ENCODE assay signal across 16 mouse cellular contexts in genomic region chr3:88201640-88202039, GRCm38 (mm10). TPM values are rescaled to one million over a fixed set of nuclear protein-coding genes. Genes with fewer than 3 reads are reported as not detected.
DNase-seq lines count a peak whose midpoint lies in the region; ATAC-seq and TF ChIP-seq lines count a peak whose summit lies in the region.
"Had no signal": no experiment of that assay in that cellular context is flagged by ENCODE, and none has a peak within 500 bp of the region (broad histone marks: within the 10 kb centered on the region; RNA-seq: fewer than 3 reads in every experiment).

No protein-coding gene starts in this region.

- no peak for ATAC-seq in forebrain, embryonic 16.5 days
- ATAC-seq in midbrain, embryonic 11.5 days (ENCODE audit: low FRiP score) = no peak
- no peak for ATAC-seq in neural tube, embryonic 14.5 days (ENCODE audit: low read depth)
- ATAC-seq: intestine, embryonic 16.5 days had no signal

- H3K9me3 ChIP-seq in forebrain, embryonic 16.5 days (ENCODE audit: control insufficient read depth, low read length) = no peaks in the 10 kb centered on the region
- H3K9me3 ChIP-seq in midbrain, embryonic 11.5 days (ENCODE audit: control insufficient read depth, low read length) = no peaks in the 10 kb centered on the region
- H3K9me3 ChIP-seq in neural tube, embryonic 14.5 days (ENCODE audit: control insufficient read depth, low read length) = no peaks in the 10 kb centered on the region

- H3K9ac ChIP-seq in forebrain, embryonic 16.5 days (replicated peaks; ENCODE audit: low read depth, low read length) = peak overlapping the region; percentile 100
- H3K9ac ChIP-seq in midbrain, embryonic 11.5 days (ENCODE audit: low read length) = no peak overlapping the region
- H3K9ac ChIP-seq in neural tube, embryonic 14.5 days (replicated peaks; ENCODE audit: low read depth, low read length) = peak overlapping the region; percentile 93

- H3K4me2 ChIP-seq in forebrain, embryonic 16.5 days (ENCODE audit: low read length) = peak overlapping the region; percentile 67
- peak overlapping the region; percentile 44; the same call in 1 of the 2 replicates for H3K4me2 ChIP-seq in midbrain, embryonic 11.5 days
- H3K4me2 ChIP-seq in neural tube, embryonic 14.5 days (ENCODE audit: low read depth, low read length) = peak overlapping the region; percentile 93

- DNase-seq in left cerebral cortex, adult 2 months (ENCODE audit: extremely low spot score in 1 of 2, low spot score in 2 of 2) = no peak
- no peak for DNase-seq in left cerebral cortex, postnatal 4 days
- peak; percentile 93 for DNase-seq in midbrain, embryonic 11.5 days (ENCODE audit: low spot score, missing footprints)
- no peak for DNase-seq in urinary bladder, postnatal 10 days (ENCODE audit: low spot score)
- no peak for DNase-seq in adrenal gland, postnatal 14 days
- DNase-seq in gastrocnemius, postnatal 36 days = no peak
- DNase-seq: embryo, embryonic 11 days; gastrocnemius, postnatal 14 days; lung, postnatal 10 days; thymus, adult 18-20 months had no signal

- peak overlapping the region; percentile 93 for H3K27ac ChIP-seq in left cerebral cortex, adult 2 months
- H3K27ac ChIP-seq in forebrain, embryonic 16.5 days (ENCODE audit: low read length) = peak overlapping the region; percentile 100
- H3K27ac ChIP-seq in midbrain, embryonic 11.5 days (ENCODE audit: low read depth, low read length) = no peak overlapping the region
- peak overlapping the region; percentile 99 for H3K27ac ChIP-seq in neural tube, embryonic 14.5 days (ENCODE audit: low read depth, low read length)

- TF ChIP-seq CTCF in left cerebral cortex, adult 2 months (IDR thresholded peaks at IDR 0.05) = no peak

- 12% methylated on average over 5 of the region's 5 CpGs for WGBS in forebrain, embryonic 16.5 days
- 11% methylated on average over 5 of the region's 5 CpGs for WGBS in midbrain, embryonic 11.5 days
- WGBS in neural tube, embryonic 14.5 days = 12% methylated on average over 5 of the region's 5 CpGs

- peak overlapping the region; percentile 69 for H3K4me3 ChIP-seq in left cerebral cortex, adult 2 months
- H3K4me3 ChIP-seq in forebrain, embryonic 16.5 days (replicated peaks; ENCODE audit: low read length) = peak overlapping the region; percentile 64
- no peak overlapping the region for H3K4me3 ChIP-seq in midbrain, embryonic 11.5 days (ENCODE audit: low read depth, low read length)
- peak overlapping the region; percentile 46 for H3K4me3 ChIP-seq in neural tube, embryonic 14.5 days (ENCODE audit: low read depth, low read length)
- H3K4me3 ChIP-seq: erythroblast, embryonic 14.5 days had no signal

- no peaks in the 10 kb centered on the region for H3K36me3 ChIP-seq in forebrain, embryonic 16.5 days (ENCODE audit: control insufficient read depth, insufficient read depth)
- no peaks in the 10 kb centered on the region for H3K36me3 ChIP-seq in midbrain, embryonic 11.5 days (ENCODE audit: control insufficient read depth, insufficient read depth, low read length)
- no peaks in the 10 kb centered on the region for H3K36me3 ChIP-seq in neural tube, embryonic 14.5 days (ENCODE audit: control insufficient read depth, insufficient read depth, low read length)

- H3K4me1 ChIP-seq in forebrain, embryonic 16.5 days (replicated peaks; ENCODE audit: control insufficient read depth, insufficient read depth, low read length) = peaks cover 80% of the 10 kb centered on the region
- peaks cover 50% of the 10 kb centered on the region for H3K4me1 ChIP-seq in midbrain, embryonic 11.5 days (ENCODE audit: control insufficient read depth, insufficient read depth, low read length)
- peaks cover 54% of the 10 kb centered on the region for H3K4me1 ChIP-seq in neural tube, embryonic 14.5 days (ENCODE audit: control insufficient read depth, insufficient read depth, low read length)

- H3K27me3 ChIP-seq in forebrain, embryonic 16.5 days (replicated peaks; ENCODE audit: control insufficient read depth, insufficient read depth, low read length) = no peaks in the 10 kb centered on the region
- peaks cover 98% of the 10 kb centered on the region for H3K27me3 ChIP-seq in midbrain, embryonic 11.5 days (ENCODE audit: control insufficient read depth, insufficient read depth, low read length)
- H3K27me3 ChIP-seq in neural tube, embryonic 14.5 days (ENCODE audit: control insufficient read depth, insufficient read depth, low read length) = no peaks in the 10 kb centered on the region

- intact Hi-C loops in left cerebral cortex, adult 2 months (cut with DNase I) = loop anchor here (2.0 kb wide), 1 partner anchor 15 kb away; no protein-coding TSS in a partner anchor
- intact Hi-C loops in left cerebral cortex, postnatal 4 days (cut with DNase I) = loop anchor here (2.0 kb wide), 1 partner anchor 15 kb away; no protein-coding TSS in a partner anchor
- intact Hi-C loops in gastrocnemius, postnatal 36 days (cut with DNase I) = no loop called here

RNA-seq across cellular contexts. Expression of gene Rhbg, which starts 52.9 kb away (rescaled TPM):
- total RNA-seq in left cerebral cortex, adult 2 months (2021) = not detected
- total RNA-seq in left cerebral cortex, postnatal 4 days (2021) = 1 to 10 TPM in 1 of 2 experiments, under 1 TPM in 1; 0.46 to 1.4 TPM
- not detected in 2 replicates for polyA plus RNA-seq in forebrain, embryonic 16.5 days (2015; fragmentation: Nextera tagmentation; extraction: Ambion mirVana)
- polyA plus RNA-seq in midbrain, embryonic 11.5 days (2014; fragmentation: Nextera tagmentation; extraction: Ambion mirVana) = 0.15 TPM in 1 of 2 replicates, not detected in the other
- 0.51 and 0.85 TPM in 2 replicates for polyA plus RNA-seq in neural tube, embryonic 14.5 days (2014; fragmentation: Nextera tagmentation; extraction: Ambion mirVana)
- 0.86 and 2.1 TPM in 2 replicates for total RNA-seq in adrenal gland, postnatal 14 days (2021)
- not detected for total RNA-seq in gastrocnemius, postnatal 36 days (2021)
- total RNA-seq: gastrocnemius, postnatal 14 days had no signal
- polyA plus RNA-seq: CD4-positive, CD25-positive, alpha-beta regulatory T cell, adult 4 months; erythroblast, embryonic 14.5 days; heart, embryonic 14.5 days had no signal

RNA-seq across cellular contexts. Expression of gene Mef2d, which starts 59.5 kb away (rescaled TPM):
- 100 to 1,000 TPM; 223 to 225 TPM for total RNA-seq in left cerebral cortex, adult 2 months (2021)
- total RNA-seq in left cerebral cortex, postnatal 4 days (2021) = 100 to 1,000 TPM; 113 to 121 TPM
- 25.1 and 28.3 TPM in 2 replicates for polyA plus RNA-seq in forebrain, embryonic 16.5 days (2015; fragmentation: Nextera tagmentation; extraction: Ambion mirVana)
- polyA plus RNA-seq in midbrain, embryonic 11.5 days (2014; fragmentation: Nextera tagmentation; extraction: Ambion mirVana) = 9.0 and 10.9 TPM in 2 replicates
- 19.6 and 20.4 TPM in 2 replicates for polyA plus RNA-seq in neural tube, embryonic 14.5 days (2014; fragmentation: Nextera tagmentation; extraction: Ambion mirVana)
- total RNA-seq in adrenal gland, postnatal 14 days (2021) = 92.9 and 98.4 TPM in 2 replicates
- total RNA-seq in gastrocnemius, postnatal 36 days (2021) = 100 to 1,000 TPM; 156 to 174 TPM
